Mouse (Mus musculus) G1E (cell line): ENCODE results near the gene Rprd1b.

Experiments
- CTCF ChIP-seq: IDR thresholded peaks from 2 replicates; pipeline ENCODE4 v1.5.1; 2012; ENCODE audit warnings: low read depth, low read length, inconsistent platforms, mixed read lengths
- GATA2 ChIP-seq: IDR thresholded peaks from 2 replicates; pipeline ENCODE4 v1.6.1; 2012; ENCODE audit warnings: low read depth, low read length, inconsistent platforms, borderline replicate concordance
- POLR2AphosphoS5 ChIP-seq: IDR thresholded peaks from 2 replicates; pipeline ENCODE4 v1.6.1; 2012; ENCODE audit warnings: low read depth, low read length, inconsistent platforms; ENCODE audit not compliant: insufficient replicate concordance
- TAL1 ChIP-seq: conservative IDR thresholded peaks from 2 replicates; pipeline ENCODE4 v1.6.1; 2012; ENCODE audit warnings: low read depth, low read length, inconsistent platforms, mixed read lengths

DNA sequence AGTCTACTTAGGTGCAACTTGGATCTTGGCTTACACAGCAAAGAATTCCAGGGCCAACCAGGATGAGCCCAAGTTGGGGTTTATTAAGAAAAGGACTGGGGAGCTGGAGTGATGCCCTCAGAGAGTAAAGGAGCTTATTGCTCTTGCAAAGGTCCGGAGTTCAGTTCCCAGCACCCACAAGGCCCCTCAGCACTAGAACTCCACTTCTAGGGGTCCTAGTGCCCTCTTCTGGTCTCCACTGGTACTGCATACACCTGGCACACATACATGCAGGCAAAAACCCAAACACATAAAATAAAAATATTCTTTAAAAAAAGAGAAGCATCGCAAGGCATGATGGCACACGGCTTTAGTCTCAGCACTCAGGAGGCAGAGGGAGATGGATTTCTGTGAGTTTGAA is 122.8 kb downstream of the Rprd1b start:
- TF ChIP-seq TAL1 (no peak), CTCF (peak; percentile 13; the same call in 1 of the 2 replicates), POLR2AphosphoS5 (no peak), GATA2 (no peak)
